Mouse (Mus musculus) heart, embryonic 10.5 days (tissue): ENCODE results near the gene Fgf22. TPM values are rescaled to one million over a fixed set of nuclear protein-coding genes. Genes with fewer than 3 reads are reported as not detected.
A peak's percentile ranks its signal among the peaks of the same experiment; 100 is the strongest.

Source experiments
- DNase-seq: peaks from one replicate; pipeline ENCODE4 v3.0.0-alpha.2; 2017; ENCODE audit warnings: low spot score
- H3K27ac ChIP-seq: fragments of 300-500 bp; sonication (generic); 2 replicates; pipeline ENCODE4 v1.5.1; 2016; ENCODE audit warnings: mild to moderate bottlenecking
- H3K27me3 ChIP-seq: fragments of 300-500 bp; sonication (generic); 2 replicates; pipeline ENCODE4 v1.6.1; 2016; ENCODE audit warnings: mild to moderate bottlenecking; ENCODE audit not compliant: poor library complexity, insufficient read depth, severe bottlenecking
- H3K36me3 ChIP-seq: fragments of 300-500 bp; sonication (generic); 2 replicates; pipeline ENCODE4 v1.6.1; 2016; ENCODE audit warnings: mild to moderate bottlenecking, moderate library complexity
- H3K4me1 ChIP-seq: fragments of 300-500 bp; sonication (generic); 2 replicates; pipeline ENCODE4 v1.6.1; 2016; ENCODE audit warnings: mild to moderate bottlenecking
- H3K4me3 ChIP-seq: fragments of 300-500 bp; sonication (generic); 2 replicates; pipeline ENCODE4 v1.5.1; 2016; ENCODE audit warnings: mild to moderate bottlenecking, moderate library complexity
- H3K9me3 ChIP-seq: fragments of 300-500 bp; sonication (generic); 2 replicates; pipeline ENCODE4 v1.6.1; 2016; ENCODE audit warnings: mild to moderate bottlenecking, moderate library complexity
- WGBS: fragments of 180-500 bp; shearing (Covaris S2); methylation state at CpG from one replicate; pipeline ENCODE4 v1.1.7; 2016; 5-methylcytosine and 5-hydroxymethylcytosine counted together
- polyA plus RNA-seq: library from polyadenylated mRNA; unstranded; fragments of >200 nt; fragmentation: Nextera tagmentation; extraction: Ambion mirVana; gene quantifications from 2 replicates; pipeline ENCODE4 v1.2.1, GENCODE M21; 2016

The Fgf22 gene
- polyA plus RNA-seq, 1 experiment from 2014 or later = 0.16 TPM

- H3K36me3 ChIP-seq = no peaks in the 10 kb centered on the region
- no peak overlapping the region for H3K4me3 ChIP-seq
- H3K9me3 ChIP-seq = no peaks in the 10 kb centered on the region; the same call in 1 of the 2 replicates
- no peak for DNase-seq
- peaks cover 47% of the 10 kb centered on the region for H3K27me3 ChIP-seq
- H3K27ac ChIP-seq = no peak overlapping the region
- WGBS = 64% methylated on average over 5 of the region's 5 CpGs
- H3K4me1 ChIP-seq = peaks cover 34% of the 10 kb centered on the region
Observed at GRCm38 (mm10) chr10:79774486-79775279, 19.8 kb downstream of the Fgf22 start.

GRCm38 (mm10) chr10:79777103-79777531 is 22.2 kb downstream of the Fgf22 start, which contains the start of gene Fstl3:
Gene Fstl3, plus strand, starts transcription at chr10:79777272.
- Histone ChIP-seq H3K4me1 (peaks cover 50% of the 10 kb centered on the region), H3K9me3 (no peaks in the 10 kb centered on the region; the same call in 1 of the 2 replicates), H3K27me3 (peaks cover 55% of the 10 kb centered on the region), H3K36me3 (no peaks in the 10 kb centered on the region), H3K4me3 (peak within 1 kb of the TSS; percentile 66), H3K27ac (peak within 1 kb of the TSS; percentile 84)
- WGBS = 2% methylated on average over 39 of the region's 39 CpGs
- DNase-seq = no peak

GRCm38 (mm10) chr10:79778006-79778405 is 23.1 kb downstream of the Fgf22 start:
- Histone ChIP-seq H3K27me3 (peaks cover 64% of the 10 kb centered on the region), H3K4me1 (peaks cover 50% of the 10 kb centered on the region), H3K27ac (peak overlapping the region; percentile 84; the same call in 1 of the 2 replicates), H3K36me3 (no peaks in the 10 kb centered on the region), H3K4me3 (peak overlapping the region; percentile 66), H3K9me3 (no peaks in the 10 kb centered on the region)
- WGBS = 16% methylated on average over 15 of the region's 15 CpGs
- DNase-seq = peak; percentile 85

DNA sequence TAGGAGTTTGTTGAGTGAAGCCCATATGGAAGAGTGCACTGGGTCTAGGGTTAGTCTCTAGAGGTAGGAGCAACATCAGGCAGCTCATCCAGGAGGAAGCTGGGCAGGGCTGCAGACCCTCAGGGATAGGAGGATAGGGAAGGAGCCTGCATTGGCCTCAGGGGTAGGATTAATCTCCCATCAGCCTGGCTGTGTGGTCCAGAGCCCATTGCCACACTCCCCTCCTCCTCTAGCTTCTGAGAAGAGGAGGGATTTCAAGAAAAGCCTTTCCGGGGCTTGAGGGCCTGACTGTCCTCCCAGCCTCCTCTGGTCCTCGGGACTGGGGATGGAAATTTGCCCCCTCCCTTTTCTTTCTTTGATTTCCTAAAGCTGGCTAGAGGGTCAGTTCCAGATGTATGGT is 24.3 kb downstream of the Fgf22 start:
- Histone ChIP-seq H3K27me3 (peaks cover 72% of the 10 kb centered on the region), H3K4me1 (peaks cover 48% of the 10 kb centered on the region), H3K9me3 (no peaks in the 10 kb centered on the region), H3K4me3 (no peak overlapping the region; the same call in 1 of the 2 replicates), H3K27ac (no peak overlapping the region), H3K36me3 (no peaks in the 10 kb centered on the region)
- WGBS = 12% methylated on average over 2 of the region's 2 CpGs
- DNase-seq = no peak

GRCm38 (mm10) chr10:79779784-79780663 is 25.1 kb downstream of the Fgf22 start:
- 2% methylated on average over 55 of the region's 55 CpGs for WGBS
- no peaks in the 10 kb centered on the region for H3K36me3 ChIP-seq
- H3K27ac ChIP-seq = peak overlapping the region; percentile 43
- H3K9me3 ChIP-seq = no peaks in the 10 kb centered on the region
- peaks cover 80% of the 10 kb centered on the region for H3K27me3 ChIP-seq
- H3K4me3 ChIP-seq = peak overlapping the region; percentile 63
- peaks cover 44% of the 10 kb centered on the region for H3K4me1 ChIP-seq
- DNase-seq = peak; percentile 99

DNA sequence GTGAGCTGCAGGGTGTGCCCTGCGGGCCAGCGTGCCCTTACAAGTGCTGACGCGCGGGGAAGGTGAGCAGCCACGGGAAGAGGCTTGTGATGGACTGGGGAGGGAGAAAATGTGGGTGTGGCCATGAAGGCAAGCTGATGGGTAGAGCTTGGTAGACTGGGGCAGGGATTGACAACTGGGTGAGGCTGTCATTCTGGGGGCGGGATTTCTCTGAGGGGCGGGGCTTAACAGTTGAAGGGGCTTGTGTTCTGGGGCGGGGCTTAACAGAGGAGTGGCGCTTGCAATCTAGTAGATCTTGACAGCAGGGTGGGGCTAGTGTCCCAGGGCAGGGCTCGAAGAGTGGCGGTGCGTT is 25.8 kb downstream of the Fgf22 start:
- under 1% methylated on average over 13 of the region's 13 CpGs for WGBS
- H3K4me3 ChIP-seq = peak overlapping the region; percentile 63
- H3K36me3 ChIP-seq = no peaks in the 10 kb centered on the region
- H3K4me1 ChIP-seq = peaks cover 44% of the 10 kb centered on the region
- no peaks in the 10 kb centered on the region for H3K9me3 ChIP-seq
- H3K27ac ChIP-seq = 0 out of 2 replicates have a peak overlapping the region, but pooled peaks have one; percentile 43
- H3K27me3 ChIP-seq = peaks cover 83% of the 10 kb centered on the region
- DNase-seq = peak; percentile 90

DNA sequence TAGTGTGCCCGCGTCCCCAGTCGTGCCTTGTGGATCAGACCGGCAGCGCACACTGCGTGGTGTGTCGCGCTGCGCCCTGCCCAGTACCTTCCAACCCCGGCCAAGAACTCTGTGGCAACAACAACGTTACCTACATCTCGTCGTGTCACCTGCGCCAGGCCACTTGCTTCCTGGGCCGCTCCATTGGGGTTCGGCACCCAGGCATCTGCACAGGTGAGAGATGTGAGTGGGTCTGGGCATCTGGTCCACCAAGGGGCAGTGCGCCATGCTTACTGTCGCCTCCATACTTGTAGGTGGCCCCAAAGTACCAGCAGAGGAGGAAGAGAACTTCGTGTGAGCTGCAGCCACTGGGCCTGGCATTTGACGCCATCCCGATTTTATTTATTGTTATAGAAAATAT is 26.3 kb downstream of the Fgf22 start:
- Histone ChIP-seq H3K36me3 (no peaks in the 10 kb centered on the region), H3K4me3 (peak overlapping the region; percentile 63), H3K27ac (no peak overlapping the region), H3K9me3 (no peaks in the 10 kb centered on the region), H3K4me1 (peaks cover 44% of the 10 kb centered on the region), H3K27me3 (peaks cover 81% of the 10 kb centered on the region)
- WGBS = 30% methylated on average over 21 of the region's 21 CpGs
- DNase-seq = no peak

DNA sequence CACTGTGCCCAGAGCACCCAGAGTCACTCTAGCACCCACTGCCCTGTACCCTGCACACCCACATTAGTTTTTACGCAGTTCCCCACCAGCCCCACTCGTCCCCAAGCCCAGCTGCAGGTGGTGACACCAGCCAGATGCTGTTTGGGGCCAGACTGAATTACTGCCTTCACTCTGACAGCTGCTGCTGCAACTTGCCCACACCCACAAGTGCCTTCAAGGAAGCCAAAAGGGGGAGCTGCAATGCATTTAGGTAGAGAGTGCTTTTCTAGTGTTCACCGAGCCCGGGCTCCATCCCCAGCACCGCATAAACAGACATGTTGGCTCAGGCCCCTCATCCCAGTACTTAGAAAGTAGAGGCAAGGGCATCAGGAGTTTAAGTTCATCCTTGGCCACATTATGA is 27.1 kb downstream of the Fgf22 start:
- 54% methylated on average over 5 of the region's 5 CpGs for WGBS
- no peak for DNase-seq
- Histone ChIP-seq H3K4me1 (peaks cover 42% of the 10 kb centered on the region), H3K9me3 (no peaks in the 10 kb centered on the region), H3K4me3 (no peak overlapping the region), H3K27ac (no peak overlapping the region), H3K27me3 (peaks cover 73% of the 10 kb centered on the region), H3K36me3 (no peaks in the 10 kb centered on the region)

GRCm38 (mm10) chr10:79783050-79783449 is 28.2 kb downstream of the Fgf22 start:
- Histone ChIP-seq H3K9me3 (no peaks in the 10 kb centered on the region), H3K36me3 (no peaks in the 10 kb centered on the region), H3K27me3 (peaks cover 65% of the 10 kb centered on the region), H3K27ac (no peak overlapping the region), H3K4me3 (no peak overlapping the region), H3K4me1 (peaks cover 31% of the 10 kb centered on the region)
- no peak for DNase-seq
- 60% methylated on average over 7 of the region's 7 CpGs for WGBS

GRCm38 (mm10) chr10:79783920-79784800 is 29.3 kb downstream of the Fgf22 start:
- no peak overlapping the region for H3K27ac ChIP-seq
- no peak overlapping the region for H3K4me3 ChIP-seq
- 37% methylated on average over 27 of the region's 27 CpGs for WGBS
- DNase-seq = no peak
- peaks cover 54% of the 10 kb centered on the region for H3K27me3 ChIP-seq
- no peaks in the 10 kb centered on the region for H3K9me3 ChIP-seq
- peaks cover 21% of the 10 kb centered on the region for H3K4me1 ChIP-seq
- H3K36me3 ChIP-seq = no peaks in the 10 kb centered on the region

DNA sequence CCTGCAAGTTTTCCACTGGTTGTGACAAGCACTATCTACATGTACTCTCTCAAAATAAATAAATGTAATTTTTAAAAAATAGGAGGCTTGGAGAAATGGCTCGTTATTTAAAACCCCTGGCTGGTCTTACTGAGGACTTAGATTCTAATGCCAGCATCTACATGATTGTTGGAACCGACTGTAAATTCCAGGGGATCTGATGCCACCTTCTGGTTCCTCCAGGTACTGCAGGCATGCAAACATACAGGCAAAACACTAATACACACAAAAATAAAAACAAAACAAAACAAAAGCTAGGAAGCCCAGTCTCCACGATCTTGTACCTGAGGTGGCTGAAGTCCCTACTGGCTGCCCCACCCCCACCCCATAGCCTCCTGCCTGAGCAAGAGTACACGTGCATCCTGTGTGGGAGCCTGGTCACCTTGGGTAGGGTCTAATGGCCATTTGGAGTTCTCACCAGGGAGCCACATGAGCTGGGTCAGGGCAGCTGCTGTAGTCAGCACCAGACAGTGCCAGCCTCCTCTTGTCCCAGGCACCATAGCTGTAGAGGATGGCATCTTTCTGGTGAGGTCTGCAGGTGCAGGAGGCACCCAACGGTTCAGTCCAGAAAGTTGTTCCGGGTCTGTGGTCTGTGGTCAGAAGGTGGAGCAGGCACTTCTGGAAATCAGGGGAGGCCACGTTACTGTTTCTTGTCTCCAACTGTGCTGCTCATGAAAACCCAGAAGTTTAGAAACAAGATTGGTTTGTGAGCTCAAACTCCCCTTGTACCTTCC is 33.7 kb downstream of the Fgf22 start:
- Histone ChIP-seq H3K4me1 (peaks cover 6% of the 10 kb centered on the region; the same call in 1 of the 2 replicates), H3K27ac (no peak overlapping the region), H3K27me3 (peaks cover 17% of the 10 kb centered on the region), H3K4me3 (no peak overlapping the region), H3K9me3 (no peaks in the 10 kb centered on the region), H3K36me3 (no peaks in the 10 kb centered on the region)
- WGBS = 30% methylated on average over 7 of the region's 7 CpGs
- no peak for DNase-seq

- H3K4me1 ChIP-seq = peaks cover 16% of the 10 kb centered on the region
- no peak for DNase-seq
- H3K36me3 ChIP-seq = no peaks in the 10 kb centered on the region
- peaks cover 11% of the 10 kb centered on the region for H3K27me3 ChIP-seq
- 45% methylated on average over 2 of the region's 2 CpGs for WGBS
- no peak overlapping the region for H3K27ac ChIP-seq
- H3K9me3 ChIP-seq = no peaks in the 10 kb centered on the region
- H3K4me3 ChIP-seq = no peak overlapping the region
Observed at GRCm38 (mm10) chr10:79789581-79789980, 34.7 kb downstream of the Fgf22 start.
